Mouse (Mus musculus) right cerebral cortex, postnatal 36 days (tissue): ENCODE measurements around the gene Znhit6.

Experiments used
- DNase-seq, 2 experiments: peaks; one replicate each; pipeline ENCODE4 v3.0.0; 2022; ENCODE audit warnings: low spot score in 2 of 2, mixed read lengths in 1 of 2

Znhit6 gene

GRCm38 (mm10) chr3:145575743-145576481, at the start of gene Znhit6:
TSS of gene Znhit6 (plus strand) at chr3:145576205.
- DNase-seq = peak; percentile 94 to 95

GRCm38 (mm10) chr3:145537870-145538269, 38.1 kb upstream of the Znhit6 start:
- DNase-seq = no peak

GRCm38 (mm10) chr3:145548441-145549415, 27.3 kb upstream of the Znhit6 start:
- no peak for DNase-seq

- DNase-seq = no peak
Measured at GRCm38 (mm10) chr3:145550216-145550615, 25.8 kb upstream of the Znhit6 start.

GRCm38 (mm10) chr3:145554388-145554787, 21.6 kb upstream of the Znhit6 start:
- no peak for DNase-seq

DNA sequence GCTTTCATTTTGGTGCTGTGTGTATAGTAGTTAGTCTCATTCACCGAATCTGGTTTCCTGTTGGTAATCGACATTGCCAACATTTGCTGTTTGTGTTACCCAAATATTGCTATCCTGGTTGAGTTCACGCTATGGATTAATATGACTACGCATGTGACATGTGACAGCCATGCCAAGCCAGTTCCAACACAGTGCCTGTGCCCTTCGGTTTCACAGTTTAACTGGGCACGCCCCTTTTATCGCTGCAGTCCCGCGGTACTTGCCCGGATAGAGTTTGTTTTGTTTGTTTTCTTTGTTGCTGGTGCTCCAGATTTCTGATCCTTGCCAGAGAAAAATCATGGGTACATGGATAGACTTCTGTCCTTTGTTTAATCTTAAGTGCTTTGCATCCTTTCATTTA, 19.8 kb upstream of the Znhit6 start:
- no peak for DNase-seq

GRCm38 (mm10) chr3:145559675-145560074, 16.3 kb upstream of the Znhit6 start:
- DNase-seq = no peak

DNA sequence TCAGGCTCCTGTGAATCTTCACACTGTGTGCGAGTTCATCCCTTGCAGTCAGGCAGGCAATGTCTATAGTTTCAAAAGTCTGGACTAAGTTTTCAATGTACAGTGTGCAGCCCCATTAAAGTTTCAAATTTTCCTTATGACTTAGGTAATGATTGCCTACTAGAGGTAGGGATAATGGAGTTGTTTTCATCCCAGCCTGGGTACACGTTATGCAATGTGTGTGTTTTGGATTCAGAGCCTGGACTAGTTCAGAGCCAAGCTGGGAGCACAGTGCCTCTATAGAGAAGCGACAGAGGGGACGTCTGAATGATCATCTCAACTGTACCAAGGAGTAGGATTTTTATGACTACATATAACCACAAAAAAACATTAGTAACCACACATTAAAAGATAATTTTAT, 15.9 kb upstream of the Znhit6 start:
- DNase-seq = no peak

DNA sequence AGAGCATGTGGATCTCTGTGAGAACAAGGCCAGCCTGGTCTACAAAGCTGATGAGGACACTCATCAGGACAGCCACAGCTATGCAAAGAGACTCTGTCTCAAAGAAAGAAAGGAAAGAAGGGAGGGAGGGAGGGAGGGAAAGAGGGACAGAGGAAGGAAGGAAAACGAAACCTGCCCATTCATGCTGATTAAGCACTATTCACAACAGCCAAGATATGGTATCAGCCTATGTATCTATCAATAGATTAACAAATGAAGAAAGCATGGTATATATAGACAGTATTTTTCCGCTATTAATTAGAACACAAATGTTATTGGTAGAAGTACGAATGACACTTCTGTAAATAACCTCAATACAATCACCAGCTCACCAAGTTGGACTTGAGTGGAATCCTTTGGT, 1.5 kb upstream of the Znhit6 start:
- DNase-seq = no peak

GRCm38 (mm10) chr3:145575340-145575739, 665 bp upstream of the Znhit6 start:
- no peak for DNase-seq

- DNase-seq = no peak
Measured at GRCm38 (mm10) chr3:145576482-145576822, 447 bp downstream of the Znhit6 start.

GRCm38 (mm10) chr3:145576876-145577275, 871 bp downstream of the Znhit6 start:
- no peak for DNase-seq

DNA sequence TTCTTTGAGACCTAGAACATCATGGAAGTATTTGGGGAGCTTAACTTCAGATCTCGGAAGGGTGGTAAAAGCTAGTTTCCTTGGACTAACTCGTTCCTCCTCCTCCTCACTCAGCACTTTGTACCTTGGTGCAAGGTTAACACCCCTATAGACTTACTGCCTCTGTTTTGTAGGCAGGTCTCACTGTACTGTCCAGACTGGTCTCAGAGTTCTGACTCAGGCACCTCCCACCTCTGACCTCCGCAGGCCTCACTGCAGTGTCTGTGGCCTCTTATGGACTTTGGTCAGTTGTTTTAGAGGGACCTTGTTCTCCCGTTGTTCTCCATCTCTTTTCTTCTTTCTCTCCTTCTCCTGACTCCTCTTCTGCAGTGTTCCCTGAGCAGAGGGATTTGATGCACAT, 7.0 kb downstream of the Znhit6 start:
- DNase-seq = no peak

DNA sequence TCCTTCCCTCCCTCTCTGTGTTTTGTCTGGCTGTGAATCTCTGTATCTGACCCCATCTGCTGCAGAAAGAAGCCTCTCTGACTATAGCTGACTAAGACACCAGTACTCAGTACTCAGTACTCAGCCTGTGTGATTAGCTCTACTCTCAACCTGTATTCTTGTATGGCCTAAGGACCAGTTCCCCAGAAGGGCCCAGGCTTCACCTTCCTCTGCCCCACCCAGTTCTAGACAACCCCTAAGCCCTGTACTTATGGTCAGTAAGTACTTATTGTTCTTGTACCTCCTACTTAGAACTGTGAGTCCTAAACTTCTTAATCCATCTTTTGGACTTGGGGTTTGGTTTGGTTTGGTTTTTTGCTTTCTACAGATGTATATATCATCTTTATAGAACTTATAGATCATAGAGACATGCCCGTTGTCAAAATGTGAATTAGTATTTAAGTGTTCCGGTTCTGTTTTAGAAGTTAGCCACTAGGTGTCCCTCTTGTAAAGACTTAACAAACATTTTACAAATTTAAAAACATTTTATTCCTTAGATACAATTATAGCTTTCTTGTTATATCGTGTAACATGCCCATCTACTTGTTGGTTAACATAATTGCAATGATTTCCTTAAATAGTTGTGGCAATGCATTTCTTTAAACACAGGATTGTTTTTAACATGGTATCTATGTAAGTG, 7.7 kb downstream of the Znhit6 start:
- no peak for DNase-seq

- no peak for DNase-seq
Measured at GRCm38 (mm10) chr3:145590562-145590961, 14.6 kb downstream of the Znhit6 start.

GRCm38 (mm10) chr3:145591841-145592542, 16.0 kb downstream of the Znhit6 start:
- no peak for DNase-seq

DNA sequence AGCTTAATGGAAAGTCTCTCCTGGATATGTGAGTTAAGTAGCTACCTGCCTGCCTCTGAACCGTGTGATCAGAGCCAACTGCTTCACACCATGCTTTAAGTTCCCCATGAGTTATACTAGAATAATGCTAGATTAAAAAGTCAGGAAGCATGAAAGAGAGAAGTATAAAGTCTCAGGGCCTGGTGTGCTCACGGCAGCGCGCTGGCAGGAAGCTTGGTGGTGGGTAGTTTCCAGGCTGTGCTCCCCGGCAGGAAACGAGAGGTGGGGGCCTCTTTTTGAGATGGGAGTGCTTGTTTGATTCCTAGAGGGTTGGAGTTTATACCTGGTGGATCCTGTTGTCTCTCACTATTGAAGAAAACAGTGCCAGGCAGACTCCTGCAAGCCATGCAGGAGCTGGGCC, 19.3 kb downstream of the Znhit6 start:
- no peak for DNase-seq

GRCm38 (mm10) chr3:145599059-145599458, 23.1 kb downstream of the Znhit6 start:
- DNase-seq = no peak

- DNase-seq = no peak
Measured at GRCm38 (mm10) chr3:145600801-145601200, 24.8 kb downstream of the Znhit6 start.

- DNase-seq = no peak
Measured at GRCm38 (mm10) chr3:145601345-145601744, 25.3 kb downstream of the Znhit6 start.

DNA sequence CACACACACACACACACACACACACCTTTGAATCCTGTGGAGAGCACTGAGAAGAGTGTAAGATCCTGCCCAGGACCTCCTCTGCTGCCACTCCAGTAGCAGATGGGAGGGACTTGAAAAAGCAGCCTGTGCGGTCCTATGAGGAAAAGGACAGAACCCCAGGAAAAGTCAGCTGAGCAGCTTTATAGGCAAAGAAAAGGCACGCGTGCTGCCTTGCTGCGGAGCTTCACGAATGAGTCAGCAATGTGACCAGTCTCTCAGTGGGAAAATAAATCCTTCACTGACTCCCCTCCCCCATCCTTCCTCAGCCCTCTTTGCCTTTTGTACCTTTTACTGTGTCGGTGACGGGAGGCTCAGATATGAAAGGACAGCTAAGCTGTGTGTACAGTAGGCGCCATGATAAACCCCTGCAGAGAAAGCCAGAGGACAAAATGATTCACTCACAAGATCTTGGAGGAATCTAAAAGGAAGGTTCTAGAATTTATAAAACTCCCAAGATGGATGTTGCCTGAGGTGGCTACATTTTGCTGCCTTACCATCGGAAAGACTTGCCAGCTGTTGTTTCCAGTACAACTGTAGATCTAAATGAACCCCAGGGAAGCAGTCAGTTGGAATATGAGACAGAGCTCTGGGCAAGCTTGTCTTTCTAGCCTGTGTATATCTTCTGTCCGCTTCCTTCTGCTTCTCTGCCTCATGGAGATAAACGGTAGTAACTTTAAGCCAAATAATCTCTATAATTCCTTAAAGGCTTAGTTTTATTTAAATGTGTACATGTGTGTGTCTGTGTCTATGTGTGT, 26.6 kb downstream of the Znhit6 start:
- DNase-seq = no peak
